Mouse (Mus musculus): ENCODE measurements around the gene Gm20388. TPM values are rescaled to one million over a fixed set of nuclear protein-coding genes. Genes with fewer than 3 reads are reported as not detected.

The Gm20388 gene
- polyA plus RNA-seq, 1 experiment from 2014 or later = not detected

GRCm38 (mm10) chr8:122899085-122899484 is 2988.4 kb downstream of the Gm20388 start:
- H3K4me2 ChIP-seq = no peak overlapping the region
- H3K9me3 ChIP-seq (ENCODE audit: control insufficient read depth, low read length) = no peaks in the 10 kb centered on the region
- no peak overlapping the region for H3K9ac ChIP-seq (ENCODE audit: low read length)
- DNase-seq (ENCODE audit: low spot score, missing footprints) (no peak), ATAC-seq (ENCODE audit: low FRiP score) (no peak)
- no peak overlapping the region for H3K27ac ChIP-seq (ENCODE audit: low read depth, low read length)
- H3K4me3 ChIP-seq (ENCODE audit: low read depth, low read length) = no peak overlapping the region
- WGBS = 82% methylated on average over 5 of the region's 5 CpGs
- H3K4me1 ChIP-seq (ENCODE audit: control insufficient read depth, insufficient read depth, low read length) = peaks cover 2% of the 10 kb centered on the region; the same call in 1 of the 2 replicates
- no peaks in the 10 kb centered on the region for H3K27me3 ChIP-seq (ENCODE audit: control insufficient read depth, insufficient read depth, low read length)
- peaks cover 34% of the 10 kb centered on the region for H3K36me3 ChIP-seq (ENCODE audit: control insufficient read depth, insufficient read depth, low read length)

- WGBS = 92% methylated on average over 7 of the region's 7 CpGs
- peaks cover 16% of the 10 kb centered on the region for H3K36me3 ChIP-seq (ENCODE audit: control insufficient read depth, insufficient read depth, low read length)
These were observed 2990.8 kb downstream of the Gm20388 start for GRCm38 (mm10) chr8:122901476-122901875.

DNA sequence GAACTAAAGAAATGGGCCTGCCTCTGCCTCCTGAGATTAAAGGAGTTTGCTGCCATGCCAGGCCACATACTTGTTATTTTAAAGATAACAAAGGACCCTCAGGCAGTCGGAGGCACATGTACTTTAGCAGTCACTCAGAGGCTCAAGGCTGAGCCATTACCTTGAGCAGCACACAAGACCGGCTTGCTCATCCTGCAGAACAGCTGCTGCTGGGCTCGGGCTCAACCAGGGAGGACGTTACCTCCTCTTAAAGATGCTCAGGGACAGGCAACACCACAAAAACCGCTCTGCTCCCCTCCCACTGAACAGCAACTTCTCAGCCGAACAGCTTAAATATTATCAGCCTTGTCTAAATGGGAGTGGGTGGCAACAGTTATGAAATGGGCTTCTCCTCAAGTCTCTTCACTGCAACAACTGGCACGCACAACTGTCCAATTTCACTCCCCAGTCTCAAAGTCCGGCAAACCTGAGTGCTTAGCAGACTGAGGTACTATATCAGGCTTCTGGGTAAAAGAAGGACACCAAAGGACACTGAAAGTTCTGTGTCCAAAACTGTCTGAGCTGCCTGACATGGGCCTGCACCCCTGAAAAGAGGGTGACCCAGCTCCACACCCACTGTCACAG is 2991.4 kb downstream of the Gm20388 start:
- peaks cover 13% of the 10 kb centered on the region for H3K36me3 ChIP-seq (ENCODE audit: control insufficient read depth, insufficient read depth, low read length)
- 88% methylated on average over 8 of the region's 8 CpGs for WGBS

More at GRCm38 (mm10) chr8:122901476-122901875, 2990.8 kb downstream of the Gm20388 start:
- Histone ChIP-seq H3K9ac (ENCODE audit: low read length) (no peak overlapping the region), H3K4me1 (ENCODE audit: control insufficient read depth, insufficient read depth, low read length) (peaks cover 3% of the 10 kb centered on the region; the same call in 1 of the 2 replicates), H3K4me2 (no peak overlapping the region), H3K9me3 (ENCODE audit: control insufficient read depth, low read length) (no peaks in the 10 kb centered on the region), H3K27ac (ENCODE audit: low read depth, low read length) (no peak overlapping the region), H3K27me3 (ENCODE audit: control insufficient read depth, insufficient read depth, low read length) (no peaks in the 10 kb centered on the region), H3K4me3 (ENCODE audit: low read depth, low read length) (no peak overlapping the region)
- no peak for ATAC-seq (ENCODE audit: low FRiP score)
- DNase-seq (ENCODE audit: low spot score, missing footprints) = no peak

DNA sequence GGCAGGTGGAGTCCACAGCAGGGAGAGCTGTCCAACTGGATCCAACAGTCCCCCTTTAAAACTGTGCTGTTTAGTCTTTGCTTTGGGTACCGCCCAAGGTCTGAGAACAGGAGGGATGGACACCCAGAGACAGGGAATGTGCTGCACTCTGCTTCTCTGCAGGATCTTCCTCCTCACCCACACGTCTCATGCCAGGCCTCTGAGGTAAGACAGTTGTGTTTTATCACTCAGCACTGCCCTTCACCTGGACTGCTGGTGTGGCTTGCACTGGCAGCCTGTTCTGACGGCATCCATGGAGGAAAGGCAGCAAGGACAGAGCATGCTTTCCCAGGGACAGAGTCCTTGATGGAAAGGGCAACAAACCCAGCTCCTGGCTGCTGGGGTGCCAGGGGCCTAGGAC is 2991.9 kb downstream of the Gm20388 start:
- 71% methylated on average over 3 of the region's 3 CpGs for WGBS
- no peak overlapping the region for H3K27ac ChIP-seq (ENCODE audit: low read depth, low read length)
- no peak for ATAC-seq (ENCODE audit: low FRiP score)

More for the DNA sequence above, 2991.4 kb downstream of the Gm20388 start:
- no peak overlapping the region for H3K9ac ChIP-seq (ENCODE audit: low read length)
- no peak for ATAC-seq (ENCODE audit: low FRiP score)
- no peak overlapping the region for H3K4me2 ChIP-seq
- no peak overlapping the region for H3K4me3 ChIP-seq (ENCODE audit: low read depth, low read length)
- H3K27me3 ChIP-seq (ENCODE audit: control insufficient read depth, insufficient read depth, low read length) = no peaks in the 10 kb centered on the region
- H3K27ac ChIP-seq (ENCODE audit: low read depth, low read length) = no peak overlapping the region
- peaks cover 3% of the 10 kb centered on the region; the same call in 1 of the 2 replicates for H3K4me1 ChIP-seq (ENCODE audit: control insufficient read depth, insufficient read depth, low read length)
- no peaks in the 10 kb centered on the region for H3K9me3 ChIP-seq (ENCODE audit: control insufficient read depth, low read length)
- no peak for DNase-seq (ENCODE audit: low spot score, missing footprints)

DNA sequence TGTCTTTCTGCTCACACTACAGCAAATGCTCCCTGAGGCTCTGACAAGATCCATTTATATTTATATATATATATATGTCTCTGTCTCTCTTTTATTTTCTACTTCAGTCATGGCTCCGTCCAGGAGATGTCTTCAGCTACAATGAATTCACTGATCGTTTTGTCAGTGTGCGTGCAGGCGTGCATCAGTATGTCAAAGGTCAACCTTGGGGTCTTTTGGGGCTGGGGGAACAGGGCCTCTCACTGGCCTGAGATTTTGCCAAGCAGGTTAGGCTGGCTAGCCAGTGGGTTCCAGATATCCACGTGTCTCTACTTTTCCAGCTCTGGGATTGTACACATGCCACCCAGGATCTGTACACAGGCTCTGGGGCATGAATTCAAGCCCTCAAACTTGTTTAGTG is 2992.4 kb downstream of the Gm20388 start:
- Histone ChIP-seq H3K36me3 (ENCODE audit: control insufficient read depth, insufficient read depth, low read length) (peaks cover 7% of the 10 kb centered on the region), H3K4me3 (ENCODE audit: low read depth, low read length) (no peak overlapping the region), H3K27ac (ENCODE audit: low read depth, low read length) (no peak overlapping the region), H3K4me1 (ENCODE audit: control insufficient read depth, insufficient read depth, low read length) (peaks cover 3% of the 10 kb centered on the region; the same call in 1 of the 2 replicates), H3K9me3 (ENCODE audit: control insufficient read depth, low read length) (no peaks in the 10 kb centered on the region), H3K4me2 (no peak overlapping the region), H3K9ac (ENCODE audit: low read length) (no peak overlapping the region), H3K27me3 (ENCODE audit: control insufficient read depth, insufficient read depth, low read length) (no peaks in the 10 kb centered on the region)
- ATAC-seq (ENCODE audit: low FRiP score) (no peak), DNase-seq (ENCODE audit: low spot score, missing footprints) (no peak)
- 45% methylated on average over 5 of the region's 5 CpGs for WGBS

More for the DNA sequence above, 2991.9 kb downstream of the Gm20388 start:
- no peaks in the 10 kb centered on the region for H3K27me3 ChIP-seq (ENCODE audit: control insufficient read depth, insufficient read depth, low read length)
- no peak overlapping the region for H3K9ac ChIP-seq (ENCODE audit: low read length)
- no peaks in the 10 kb centered on the region for H3K9me3 ChIP-seq (ENCODE audit: control insufficient read depth, low read length)
- H3K4me3 ChIP-seq (ENCODE audit: low read depth, low read length) = no peak overlapping the region
- peaks cover 8% of the 10 kb centered on the region for H3K36me3 ChIP-seq (ENCODE audit: control insufficient read depth, insufficient read depth, low read length)
- H3K4me2 ChIP-seq = no peak overlapping the region
- H3K4me1 ChIP-seq (ENCODE audit: control insufficient read depth, insufficient read depth, low read length) = peaks cover 3% of the 10 kb centered on the region; the same call in 1 of the 2 replicates
- no peak for DNase-seq (ENCODE audit: low spot score, missing footprints)

DNA sequence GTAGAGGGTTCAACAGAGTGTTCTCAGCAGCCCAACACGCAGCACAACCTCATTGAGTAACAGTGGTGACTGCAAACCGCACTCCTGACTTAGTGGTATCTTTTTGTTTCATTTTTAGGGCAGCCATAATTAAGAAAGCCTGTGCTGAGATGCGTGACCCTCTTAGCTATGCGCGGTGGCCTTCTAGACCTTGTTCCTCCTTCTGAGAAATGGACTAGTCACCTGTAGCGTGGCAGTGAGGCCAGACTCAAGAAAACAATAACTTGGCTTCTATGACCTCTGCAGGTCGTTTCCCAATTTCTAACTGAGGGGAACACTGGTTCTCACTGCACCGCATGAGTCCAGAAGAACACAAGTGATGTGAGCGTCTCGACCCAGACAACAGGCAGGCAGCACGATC is 2993.9 kb downstream of the Gm20388 start:
- H3K9ac ChIP-seq (ENCODE audit: low read length) = no peak overlapping the region
- no peak overlapping the region for H3K4me2 ChIP-seq
- 0 out of 2 replicates have a peak, but pooled peaks cover 2% of the 10 kb centered on the region for H3K36me3 ChIP-seq (ENCODE audit: control insufficient read depth, insufficient read depth, low read length)
- ATAC-seq (ENCODE audit: low FRiP score) = no peak
- no peaks in the 10 kb centered on the region for H3K27me3 ChIP-seq (ENCODE audit: control insufficient read depth, insufficient read depth, low read length)
- DNase-seq (ENCODE audit: low spot score, missing footprints) = no peak
- WGBS = 90% methylated on average over 11 of the region's 11 CpGs
- H3K4me3 ChIP-seq (ENCODE audit: low read depth, low read length) = no peak overlapping the region
- no peaks in the 10 kb centered on the region for H3K9me3 ChIP-seq (ENCODE audit: control insufficient read depth, low read length)
- H3K4me1 ChIP-seq (ENCODE audit: control insufficient read depth, insufficient read depth, low read length) = peaks cover 3% of the 10 kb centered on the region; the same call in 1 of the 2 replicates
- H3K27ac ChIP-seq (ENCODE audit: low read depth, low read length) = no peak overlapping the region

DNA sequence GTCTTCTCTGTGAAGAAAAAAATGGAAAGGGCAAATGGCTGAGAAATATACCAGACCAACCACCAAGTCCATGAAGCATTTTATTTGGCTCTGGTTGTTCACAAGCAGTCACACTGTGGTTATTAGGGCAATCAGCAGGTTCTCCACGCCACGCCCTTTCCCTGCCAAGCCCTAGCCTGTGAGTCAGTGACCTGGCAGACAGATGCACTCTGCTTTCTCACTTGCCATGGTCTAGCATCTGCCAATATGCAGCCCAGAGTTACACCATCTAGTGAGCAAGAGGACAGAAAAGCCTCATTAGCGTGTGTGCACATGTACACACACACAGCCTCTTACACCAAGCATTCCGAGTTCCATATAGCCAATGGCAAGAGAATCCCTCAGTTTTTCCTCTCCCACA is 2994.7 kb downstream of the Gm20388 start:
- Histone ChIP-seq H3K36me3 (ENCODE audit: control insufficient read depth, insufficient read depth, low read length) (no peaks in the 10 kb centered on the region), H3K27me3 (ENCODE audit: control insufficient read depth, insufficient read depth, low read length) (no peaks in the 10 kb centered on the region), H3K27ac (ENCODE audit: low read depth, low read length) (no peak overlapping the region), H3K4me1 (ENCODE audit: control insufficient read depth, insufficient read depth, low read length) (peaks cover 3% of the 10 kb centered on the region; the same call in 1 of the 2 replicates), H3K4me3 (ENCODE audit: low read depth, low read length) (no peak overlapping the region), H3K9ac (ENCODE audit: low read length) (no peak overlapping the region), H3K4me2 (no peak overlapping the region), H3K9me3 (ENCODE audit: control insufficient read depth, low read length) (no peaks in the 10 kb centered on the region)
- WGBS = 93% methylated on average over 4 of the region's 4 CpGs
- DNase-seq (ENCODE audit: low spot score, missing footprints) = no peak
- no peak for ATAC-seq (ENCODE audit: low FRiP score)

- H3K4me1 ChIP-seq (ENCODE audit: control insufficient read depth, insufficient read depth, low read length) = peaks cover 3% of the 10 kb centered on the region; the same call in 1 of the 2 replicates
- H3K4me3 ChIP-seq (ENCODE audit: low read depth, low read length) = no peak overlapping the region
- H3K27ac ChIP-seq (ENCODE audit: low read depth, low read length) = no peak overlapping the region
- H3K4me2 ChIP-seq = no peak overlapping the region
- peak; percentile 93 for DNase-seq (ENCODE audit: low spot score, missing footprints)
- H3K9me3 ChIP-seq (ENCODE audit: control insufficient read depth, low read length) = no peaks in the 10 kb centered on the region
- peak; percentile 64 for ATAC-seq (ENCODE audit: low FRiP score)
- 54% methylated on average over 6 of the region's 6 CpGs for WGBS
- no peaks in the 10 kb centered on the region for H3K27me3 ChIP-seq (ENCODE audit: control insufficient read depth, insufficient read depth, low read length)
- no peaks in the 10 kb centered on the region for H3K36me3 ChIP-seq (ENCODE audit: control insufficient read depth, insufficient read depth, low read length)
- no peak overlapping the region for H3K9ac ChIP-seq (ENCODE audit: low read length)
These were observed 2995.9 kb downstream of the Gm20388 start for GRCm38 (mm10) chr8:122906463-122907021.

DNA sequence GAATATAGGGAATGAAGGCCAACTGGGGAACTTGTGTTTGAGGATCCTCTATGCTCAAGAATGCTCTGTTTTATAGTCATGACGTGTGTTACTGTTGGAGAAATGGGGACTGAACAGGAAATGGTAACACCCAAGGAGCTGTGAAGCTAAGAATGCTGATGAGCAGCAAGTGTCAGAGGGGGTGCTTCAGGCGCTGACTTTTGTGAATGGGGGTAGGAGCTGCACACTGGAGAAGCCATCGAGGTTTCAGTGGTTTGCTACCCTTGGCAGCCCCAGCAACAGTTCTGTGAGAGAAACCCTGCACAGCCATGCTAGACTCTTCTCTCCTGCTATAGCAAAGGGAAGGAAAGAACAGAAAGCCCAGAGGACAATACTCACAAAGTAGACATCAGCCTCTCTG is 3001.5 kb downstream of the Gm20388 start:
- Histone ChIP-seq H3K4me2 (no peak overlapping the region), H3K4me1 (ENCODE audit: control insufficient read depth, insufficient read depth, low read length) (no peaks in the 10 kb centered on the region), H3K27ac (ENCODE audit: low read depth, low read length) (no peak overlapping the region), H3K36me3 (ENCODE audit: control insufficient read depth, insufficient read depth, low read length) (no peaks in the 10 kb centered on the region), H3K9me3 (ENCODE audit: control insufficient read depth, low read length) (no peaks in the 10 kb centered on the region), H3K4me3 (ENCODE audit: low read depth, low read length) (no peak overlapping the region), H3K9ac (ENCODE audit: low read length) (no peak overlapping the region), H3K27me3 (ENCODE audit: control insufficient read depth, insufficient read depth, low read length) (no peaks in the 10 kb centered on the region)
- DNase-seq (ENCODE audit: low spot score, missing footprints) (no peak), ATAC-seq (ENCODE audit: low FRiP score) (no peak)
- WGBS = 85% methylated on average over 3 of the region's 3 CpGs

Data from midbrain, embryonic 11.5 days (tissue).